Mouse (Mus musculus) kidney, adult 8-10 months (tissue): ENCODE results near the gene Cdk5r1.

ENCODE experiments used
- DNase-seq, 2 experiments: peaks; one replicate each; pipeline ENCODE4 v3.0.0; 2022

The Cdk5r1 gene

DNA sequence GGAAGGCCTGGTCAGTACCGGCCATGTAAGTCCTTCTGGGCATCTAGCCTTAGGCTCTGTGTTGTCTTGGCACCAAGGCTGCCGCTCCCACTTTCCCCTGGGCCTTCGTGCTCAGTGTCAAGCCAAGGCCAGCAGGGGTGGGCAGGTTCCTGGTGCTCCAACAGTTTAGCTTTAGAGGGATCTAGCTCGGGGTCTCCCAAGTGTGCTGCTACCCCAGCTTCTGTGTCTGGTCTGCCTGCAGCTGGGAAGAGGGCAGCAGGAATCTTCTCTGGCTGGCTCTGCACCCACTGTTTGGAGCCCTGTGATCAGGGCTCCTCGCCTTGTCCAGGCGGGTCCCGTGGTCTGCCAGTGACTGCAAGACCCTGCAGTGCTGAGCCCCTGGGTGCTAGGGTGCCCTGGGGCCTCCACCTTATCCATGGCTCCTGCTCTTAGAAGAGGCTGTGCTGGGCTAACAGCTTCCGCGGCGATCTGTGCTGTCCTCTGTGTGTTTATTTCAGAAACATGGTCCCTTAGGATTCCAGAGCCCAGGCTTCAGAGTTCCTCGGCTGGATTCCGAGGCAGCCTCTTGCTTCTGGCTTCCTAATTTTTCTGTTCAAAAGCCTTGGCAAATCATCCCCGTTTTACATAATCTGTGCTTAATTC lies 4.7 kb downstream of the Cdk5r1 start:
- DNase-seq, result no peak

DNA sequence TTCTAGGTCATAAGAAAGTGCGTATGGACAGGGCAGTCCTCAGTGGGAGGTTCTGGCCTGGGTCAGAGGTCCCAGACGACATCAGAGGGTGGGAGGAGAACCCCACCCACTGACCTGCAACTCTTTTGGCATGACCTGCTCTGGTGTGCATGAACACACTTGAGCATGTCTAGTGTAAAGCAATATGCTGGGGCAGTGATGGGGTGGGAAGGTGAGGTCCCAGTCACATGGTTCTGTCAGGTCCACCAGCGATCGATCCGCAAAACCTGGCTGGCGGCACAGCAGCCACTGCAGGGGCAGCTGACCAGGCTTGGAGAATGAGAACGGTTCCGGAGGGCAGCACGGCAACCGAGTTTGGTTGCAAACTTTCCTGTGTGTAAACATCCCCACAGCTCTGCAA lies 5.5 kb downstream of the Cdk5r1 start:
- no peak for DNase-seq

DNA sequence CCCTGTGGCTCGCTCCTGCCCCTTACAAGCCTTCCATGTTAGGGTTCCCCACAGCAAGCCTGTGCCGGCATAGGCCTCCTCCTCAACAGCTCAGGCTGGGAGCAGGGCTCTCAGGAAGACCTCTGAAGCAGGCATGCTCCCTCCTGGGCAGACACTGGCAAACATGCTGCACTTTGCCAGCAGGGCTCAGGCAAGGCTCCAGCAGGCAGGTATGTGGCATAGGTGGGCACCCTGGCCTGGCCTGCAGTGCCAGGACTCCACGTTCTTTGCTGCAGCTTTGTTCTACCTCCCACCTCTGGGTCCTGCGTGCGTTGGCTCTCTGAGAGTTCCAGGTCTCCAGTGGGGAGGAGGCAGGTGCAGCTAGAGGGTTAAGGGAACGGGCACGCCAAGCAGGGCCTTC lies 6.1 kb downstream of the Cdk5r1 start:
- DNase-seq, result no peak

DNA sequence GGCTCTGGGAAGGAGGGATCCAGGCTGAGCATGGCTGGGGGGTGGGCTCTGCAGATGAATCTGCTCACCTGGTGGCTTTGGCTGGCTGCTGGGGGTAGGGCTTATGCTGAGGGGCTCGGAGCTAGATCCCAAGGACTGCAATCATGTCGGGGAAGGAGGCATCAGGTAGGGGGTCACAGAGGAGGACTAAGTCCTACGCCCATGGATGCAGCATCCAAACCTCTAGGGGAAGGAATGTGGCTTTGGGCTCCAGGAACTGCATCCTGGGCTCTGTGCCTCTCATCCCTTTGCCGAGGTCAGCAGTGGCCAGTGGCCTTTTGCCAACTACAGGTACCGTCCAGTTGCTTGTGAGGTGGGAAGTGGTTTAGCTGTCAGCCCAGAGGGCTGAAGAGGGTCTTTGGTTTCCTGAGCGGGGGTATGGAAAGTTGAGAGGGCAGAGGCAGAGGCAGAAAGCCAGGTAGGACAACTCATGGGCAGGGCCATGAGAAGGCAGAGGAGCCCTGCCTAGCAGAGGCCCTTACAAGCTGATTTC lies 6.8 kb downstream of the Cdk5r1 start:
- DNase-seq, result no peak

DNA sequence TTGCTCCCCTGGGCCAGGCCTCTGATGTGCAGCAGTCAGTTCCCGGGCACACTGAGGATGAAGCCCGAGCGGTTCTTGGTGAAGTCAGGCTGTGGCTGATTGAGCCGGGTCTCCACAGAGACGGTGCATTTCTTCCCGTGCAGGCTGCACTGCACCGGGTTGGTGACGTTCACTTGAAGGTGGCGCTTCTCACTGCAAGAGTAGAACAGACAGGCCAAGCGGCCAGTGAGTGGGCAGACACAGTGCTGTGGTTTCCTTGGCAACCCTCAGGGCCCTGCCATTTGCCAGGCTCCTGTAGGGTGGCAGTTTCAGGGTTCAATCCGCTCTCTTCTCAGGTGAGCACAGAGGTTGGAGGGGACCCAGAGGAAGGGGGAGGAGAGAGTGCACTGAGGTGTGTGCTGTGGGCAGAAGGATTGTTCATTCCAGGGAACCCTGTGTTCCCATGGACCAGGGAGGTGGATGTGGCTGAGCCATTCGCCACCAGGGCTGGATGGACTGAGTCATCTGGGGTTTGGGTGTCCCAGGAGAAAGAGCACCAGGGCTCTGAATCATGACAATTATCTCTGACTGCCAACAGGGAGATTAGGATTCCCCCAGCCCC lies 7.5 kb downstream of the Cdk5r1 start:
- DNase-seq, result no peak

DNA sequence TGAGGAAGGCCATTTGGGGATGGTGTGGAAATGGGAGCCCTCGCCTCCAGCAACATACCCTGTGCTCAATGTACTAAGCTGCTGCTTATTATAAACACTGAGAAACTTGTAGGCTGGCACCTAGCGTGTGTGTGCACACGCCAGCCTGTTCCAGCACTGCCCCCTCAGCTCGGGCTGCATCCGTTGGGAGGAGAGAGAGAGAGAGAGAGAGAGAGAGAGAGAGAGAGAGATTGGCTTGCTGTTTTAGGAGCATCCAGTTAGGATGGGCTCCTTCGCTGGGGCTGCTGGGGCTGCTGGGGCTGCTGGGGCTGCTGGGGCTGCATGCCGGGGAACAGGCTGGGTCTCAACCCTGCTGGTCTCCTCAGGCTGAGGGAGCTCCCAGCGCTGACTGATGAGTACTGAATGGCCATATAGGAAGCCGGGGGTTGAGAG lies 8.3 kb downstream of the Cdk5r1 start:
- DNase-seq, result no peak

DNA sequence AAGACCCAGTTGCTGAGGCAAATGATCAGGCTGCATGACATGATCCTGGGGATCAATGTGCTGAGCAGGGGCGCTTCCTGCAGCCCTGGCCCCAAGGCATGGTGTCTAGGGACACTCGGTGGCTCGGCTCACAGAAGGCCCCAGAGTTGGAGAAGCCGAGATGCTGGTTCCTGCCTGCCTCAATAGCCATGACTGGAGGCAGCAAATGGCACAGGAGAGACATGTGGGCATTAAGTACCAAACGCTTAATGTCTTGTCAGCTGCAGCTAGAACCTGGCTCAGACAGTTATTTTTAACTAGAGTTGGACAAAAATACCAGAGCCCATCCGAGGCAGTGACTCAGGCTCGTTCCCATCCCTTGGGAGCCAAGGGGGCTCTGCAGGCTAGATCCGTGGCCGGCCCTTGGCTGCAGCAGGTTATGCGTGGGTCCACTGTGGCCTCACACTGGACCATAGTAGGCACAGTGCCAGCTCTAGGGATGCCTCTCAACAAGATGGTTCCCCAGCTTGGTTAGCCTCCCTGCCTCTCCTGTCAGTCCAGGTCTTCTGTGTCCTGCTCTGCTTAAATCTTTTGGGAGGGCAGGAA lies 8.9 kb downstream of the Cdk5r1 start:
- DNase-seq, result no peak

DNA sequence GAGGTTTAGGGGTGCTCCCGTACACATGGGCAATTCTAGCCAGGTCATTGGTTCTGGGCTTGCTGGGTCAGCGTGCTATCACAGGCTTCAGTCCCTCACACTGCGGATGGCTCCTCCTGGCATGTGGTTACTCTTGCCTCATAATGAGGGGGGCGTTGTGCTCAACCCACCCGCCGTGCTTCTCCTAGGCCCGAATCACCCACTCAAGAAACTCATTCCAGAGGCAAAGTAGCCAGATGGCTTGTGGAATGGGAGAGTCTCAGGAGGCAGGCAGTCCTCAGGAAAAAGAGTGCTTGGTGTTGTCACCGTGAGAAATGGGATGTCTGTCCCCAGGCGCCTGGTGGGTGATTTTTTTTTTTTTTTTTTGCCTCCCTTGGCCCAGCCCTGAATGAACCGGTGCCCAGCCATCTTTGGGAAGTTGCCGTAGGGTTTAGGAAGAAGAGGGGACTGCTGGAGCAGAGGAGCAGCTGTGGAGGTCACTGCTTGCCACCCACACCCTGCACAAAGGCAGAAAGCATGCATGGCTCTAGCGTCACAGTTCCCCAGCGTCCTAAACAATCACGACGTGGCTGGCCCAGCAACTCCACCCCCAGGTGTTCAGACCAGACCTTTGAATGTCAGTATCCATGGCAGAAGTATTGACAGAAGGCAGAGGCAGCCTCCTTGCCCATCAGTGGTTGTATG lies 11.2 kb downstream of the Cdk5r1 start:
- no peak for DNase-seq

DNA sequence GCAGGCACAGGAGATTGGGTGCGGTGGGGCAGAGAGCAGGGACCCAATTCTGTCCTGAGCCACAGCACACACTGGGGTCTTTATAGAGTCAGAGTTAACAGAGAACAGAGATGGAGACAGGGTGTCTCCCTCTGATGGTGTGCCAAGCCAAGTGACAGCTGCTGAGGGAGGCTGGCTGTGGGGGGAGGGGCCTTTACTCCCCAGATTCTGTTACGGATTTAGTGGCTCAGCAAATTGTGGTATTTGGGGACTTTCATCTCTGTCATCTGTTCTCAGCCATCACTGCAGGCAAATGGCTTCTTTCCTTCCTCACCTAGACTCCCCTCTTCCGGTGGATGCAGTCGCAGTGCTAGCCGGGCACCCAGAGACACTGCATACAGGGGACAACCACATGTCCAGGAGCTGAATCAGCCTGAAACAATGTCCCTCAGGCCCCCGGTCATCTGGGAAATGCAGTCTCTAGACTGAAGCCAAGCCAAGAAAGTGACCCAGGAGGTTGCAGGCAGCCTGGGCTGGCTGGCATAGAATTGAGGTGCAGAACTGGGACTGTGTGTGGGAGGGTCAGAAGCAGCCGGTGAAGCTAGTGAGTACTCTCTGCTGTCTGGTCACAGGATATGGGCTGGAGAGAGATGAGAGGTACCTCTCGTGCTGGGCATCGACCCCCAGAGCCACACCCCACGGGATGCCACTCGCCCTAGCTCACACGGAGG lies 12.5 kb downstream of the Cdk5r1 start:
- no peak for DNase-seq

DNA sequence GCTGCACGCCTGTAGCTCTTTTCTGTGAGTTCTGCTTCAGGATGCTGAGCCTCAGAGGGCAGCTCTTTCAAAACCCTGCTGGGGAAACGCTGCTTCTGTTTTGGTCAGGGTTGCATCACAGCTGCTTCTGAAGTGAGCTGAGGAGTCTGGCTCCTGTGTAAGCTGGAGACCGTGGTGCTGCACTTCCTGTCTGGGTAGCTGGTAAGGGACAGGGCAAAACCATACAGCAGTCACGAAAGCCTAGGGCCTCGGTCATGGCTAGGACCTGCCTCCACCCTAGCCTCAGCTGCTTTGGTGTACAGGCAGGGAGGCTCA lies 13.0 kb downstream of the Cdk5r1 start:
- DNase-seq, result no peak

DNA sequence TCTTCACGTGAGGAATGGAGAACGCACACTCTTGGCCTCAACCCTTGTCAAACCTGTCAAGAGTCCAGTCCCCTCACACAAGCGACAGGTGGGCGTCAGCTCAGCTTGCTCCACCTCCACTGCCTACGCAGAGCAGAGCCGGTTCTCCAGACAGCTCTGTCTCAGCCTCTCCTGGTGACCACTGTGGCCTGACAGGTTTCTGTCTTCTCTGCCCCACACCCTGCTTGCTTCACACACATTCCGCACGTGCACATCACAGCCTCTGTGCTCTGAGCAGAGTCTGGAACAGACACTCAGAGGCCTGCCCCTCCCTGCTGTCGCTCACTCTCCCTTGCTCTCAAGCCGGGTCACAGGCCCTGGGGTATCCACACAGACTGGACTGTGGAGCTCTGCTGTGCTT lies 14.0 kb downstream of the Cdk5r1 start:
- no peak for DNase-seq

DNA sequence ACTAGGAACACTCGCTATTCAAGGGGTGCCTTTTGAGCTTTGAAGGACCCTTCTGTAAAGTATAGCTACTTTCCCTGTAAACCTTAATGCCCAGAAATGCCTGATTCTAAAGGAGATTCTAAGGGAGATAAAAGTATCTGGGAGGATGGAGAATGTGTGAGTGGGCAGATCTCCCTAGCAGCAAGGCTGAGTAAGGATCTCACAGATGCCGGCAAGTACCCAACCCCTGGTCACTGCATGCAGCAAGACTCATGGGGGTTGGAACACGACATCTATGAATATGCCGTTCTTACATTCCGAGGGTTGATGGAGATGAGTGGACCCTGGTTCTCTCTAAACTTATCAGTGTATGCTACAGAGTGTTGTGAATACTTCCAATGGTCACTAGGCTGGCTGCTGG lies 16.4 kb downstream of the Cdk5r1 start:
- no peak for DNase-seq

DNA sequence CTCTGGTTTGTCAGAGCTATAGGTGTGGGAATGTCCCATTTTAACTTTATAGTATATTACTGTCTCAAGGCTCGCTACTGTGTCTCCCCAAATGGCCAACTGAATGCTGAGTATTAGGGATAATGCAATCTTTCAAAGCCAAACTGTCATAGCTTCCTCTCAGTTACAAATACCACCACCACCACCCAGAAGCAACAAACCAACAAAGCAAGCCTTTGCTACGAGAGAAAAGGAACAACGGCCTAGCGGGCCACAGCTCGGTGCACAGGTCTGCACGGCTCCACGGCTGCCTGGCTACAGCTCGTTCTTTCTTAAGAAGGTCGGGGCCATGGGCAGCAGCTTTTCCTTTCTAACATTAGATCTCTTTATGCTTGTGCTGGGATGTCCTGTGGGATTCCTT lies 18.0 kb downstream of the Cdk5r1 start:
- no peak for DNase-seq

DNA sequence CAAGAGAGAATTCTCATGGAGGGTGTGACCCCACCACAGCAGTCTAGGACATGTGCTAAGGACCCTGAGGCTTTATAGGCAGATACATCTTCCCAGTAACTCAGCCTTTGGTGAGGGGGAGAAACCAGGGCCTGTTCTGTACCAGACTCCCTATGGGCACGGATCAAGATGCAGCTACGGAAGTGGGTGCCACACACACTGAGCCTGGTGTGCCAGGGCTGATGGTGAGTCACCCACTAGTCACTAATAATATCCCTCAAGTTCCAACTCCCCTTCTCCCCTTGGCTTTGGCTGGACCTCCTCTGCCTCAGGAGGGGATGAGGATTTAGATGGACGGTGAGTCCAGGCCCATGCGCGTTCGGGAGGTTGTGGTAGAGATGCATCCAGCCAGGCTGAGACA lies 19.1 kb downstream of the Cdk5r1 start:
- DNase-seq, result no peak

DNA sequence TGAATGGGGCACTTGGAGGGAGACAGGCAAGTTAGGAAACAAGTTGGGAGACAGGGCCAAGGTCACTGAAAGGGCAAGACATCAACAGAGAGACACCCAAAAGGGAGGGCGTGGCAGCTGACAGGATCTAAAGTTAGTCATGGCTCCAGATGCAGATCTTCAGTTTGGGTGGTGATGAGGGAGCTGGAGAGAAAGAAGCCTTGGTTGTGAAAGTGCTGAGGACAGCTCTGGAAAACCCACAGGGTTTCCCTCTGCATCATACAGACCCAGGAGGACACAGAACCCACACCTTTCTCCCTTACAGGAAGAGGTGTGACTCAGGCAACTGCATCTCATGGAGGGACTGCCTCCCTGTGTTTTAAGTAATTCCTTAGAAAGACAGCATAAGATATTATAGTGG lies 19.8 kb downstream of the Cdk5r1 start:
- no peak for DNase-seq

DNA sequence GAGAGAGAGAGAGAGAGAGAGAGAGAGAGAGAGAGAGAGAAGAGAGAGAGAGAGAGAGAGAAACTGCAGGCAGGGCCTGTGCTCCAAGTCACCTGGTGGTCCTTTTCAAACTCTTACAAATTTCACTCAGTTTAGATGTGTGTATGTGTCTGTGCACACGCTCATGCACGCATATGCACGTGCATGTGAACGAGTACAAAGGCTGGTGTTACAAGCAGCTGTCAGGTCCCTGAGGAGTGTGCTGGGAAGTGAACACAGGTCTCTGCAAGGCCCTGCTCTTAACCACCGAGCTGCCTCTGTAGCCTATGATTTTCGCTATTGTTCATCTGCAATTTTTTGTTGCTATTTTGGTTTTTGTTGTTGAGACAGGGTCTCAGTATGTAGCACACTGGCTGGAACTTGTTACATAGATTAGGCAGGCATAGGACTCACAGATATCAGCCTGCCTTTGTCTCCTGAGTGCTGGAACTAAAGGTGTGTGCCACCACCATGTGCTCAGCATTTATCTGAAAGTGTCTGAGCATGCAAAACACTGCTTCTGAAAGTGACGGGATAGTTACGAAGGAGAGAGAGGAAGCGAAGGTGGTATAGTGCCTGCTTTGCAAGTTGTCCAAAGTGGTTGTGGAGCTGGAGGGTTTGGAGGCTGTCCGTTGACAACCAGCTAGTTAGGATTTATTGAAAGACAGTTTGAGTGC lies 20.5 kb downstream of the Cdk5r1 start:
- no peak for DNase-seq

DNA sequence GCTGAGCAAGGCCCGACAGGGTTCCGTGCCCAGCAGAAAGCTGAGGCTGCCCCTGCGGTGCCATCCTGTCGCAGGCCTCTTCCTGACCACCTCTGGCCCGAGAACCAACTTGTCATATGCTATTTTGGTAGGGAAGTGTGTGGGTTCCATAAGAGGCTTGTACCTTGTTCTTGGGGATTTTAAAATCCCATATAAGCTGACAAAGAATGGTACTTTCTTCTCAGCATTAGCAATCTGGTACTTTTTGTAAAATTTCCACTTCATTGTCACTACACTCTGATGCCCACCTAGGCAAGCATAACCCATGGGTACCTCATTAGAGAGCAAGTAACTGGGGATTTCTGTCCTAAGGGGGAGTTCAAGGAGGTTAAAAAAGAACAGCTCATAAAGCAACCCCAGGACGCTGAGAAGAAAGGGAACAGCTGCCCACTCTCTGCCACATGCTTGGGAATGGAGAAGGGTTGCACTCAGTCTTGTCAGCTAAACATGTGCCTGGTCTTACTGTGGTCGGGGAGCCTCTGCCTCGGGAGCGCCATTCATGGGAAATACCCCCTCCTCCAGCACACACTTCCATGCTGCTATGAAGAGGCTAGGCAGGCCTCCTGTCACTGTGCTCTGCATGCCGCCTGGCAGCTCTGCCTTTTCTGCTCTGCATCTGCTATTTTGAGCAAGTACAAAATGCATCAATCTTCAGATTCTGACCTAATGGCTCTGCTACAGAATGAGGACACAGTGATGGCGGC lies 21.7 kb downstream of the Cdk5r1 start:
- DNase-seq, result no peak

DNA sequence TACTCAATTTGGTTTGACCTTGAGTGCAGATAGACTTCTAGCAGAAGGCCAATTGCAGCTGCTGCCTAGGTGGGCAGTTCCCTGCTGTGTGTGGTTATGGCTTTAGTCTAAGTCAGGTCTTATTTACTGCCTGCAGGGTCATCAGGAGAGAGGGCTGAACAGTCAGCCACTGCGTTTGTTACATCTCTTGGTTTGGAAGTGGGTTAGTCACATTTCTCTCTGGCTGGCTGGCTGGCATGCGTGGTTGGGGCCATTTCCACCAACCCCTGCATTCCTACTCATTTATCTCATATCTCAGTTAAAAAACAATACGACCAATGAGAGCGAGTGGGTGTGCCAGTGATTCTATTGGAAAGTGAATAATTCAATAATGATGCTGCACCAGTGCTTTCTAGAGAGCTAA lies 22.7 kb downstream of the Cdk5r1 start:
- no peak for DNase-seq

DNA sequence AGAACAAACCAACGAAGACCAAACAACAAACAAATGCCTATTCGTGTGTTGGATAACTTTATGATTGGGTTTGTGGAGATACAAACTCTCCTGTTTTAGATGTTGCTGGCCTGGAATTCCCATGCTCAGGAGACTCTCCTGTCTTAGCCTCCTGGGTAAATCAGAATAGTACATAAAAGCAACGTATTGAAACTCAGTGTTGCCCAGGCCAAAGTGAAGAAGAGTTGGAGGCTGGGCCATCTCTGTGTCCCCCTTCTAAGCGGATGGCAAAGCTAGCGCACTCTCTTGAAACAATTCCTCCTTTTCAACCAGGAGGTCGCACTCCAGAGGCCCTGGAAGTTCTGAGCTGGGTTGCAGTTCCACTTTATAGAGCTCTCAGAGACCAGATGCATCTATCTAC lies 26.5 kb downstream of the Cdk5r1 start:
- DNase-seq, result no peak

DNA sequence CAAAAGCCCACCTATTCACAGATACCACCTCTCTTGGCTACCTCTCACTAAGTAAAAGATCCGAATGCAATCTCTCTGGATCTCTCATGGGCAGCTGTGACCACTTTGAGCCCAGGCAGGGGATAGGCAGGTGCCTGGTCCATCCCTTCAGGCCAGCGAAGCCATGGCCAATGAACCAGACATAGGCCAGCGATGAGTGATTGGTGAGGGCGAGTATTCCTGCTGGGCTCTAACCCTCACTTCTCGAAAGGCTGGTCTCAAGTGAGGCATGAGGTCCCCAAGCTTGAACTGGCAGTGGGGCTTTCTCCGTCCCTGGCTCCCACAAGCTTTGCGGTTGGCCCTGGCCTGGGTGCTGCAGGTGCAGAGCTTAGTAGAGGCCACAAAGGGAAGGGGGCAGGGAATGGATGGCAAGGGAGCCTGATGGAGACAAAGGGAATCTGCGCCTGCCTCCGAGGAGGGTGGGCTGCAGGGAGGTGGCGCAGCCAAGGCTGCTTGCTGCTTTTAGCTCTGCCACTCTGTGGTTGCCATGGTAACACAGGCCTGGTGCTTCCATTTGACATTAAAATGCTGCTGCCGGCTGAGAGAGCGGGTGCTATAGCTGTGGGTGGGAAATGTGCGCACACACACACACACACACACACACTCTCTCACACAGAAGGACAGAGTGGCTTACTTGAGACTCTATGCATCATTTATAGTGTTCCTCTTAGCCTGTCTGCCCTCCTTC lies 27.1 kb downstream of the Cdk5r1 start:
- DNase-seq, result no peak
